Mouse (Mus musculus) neural tube, embryonic 11.5 days (tissue): ENCODE results near the gene Anxa4. TPM values are rescaled to one million over a fixed set of nuclear protein-coding genes. Genes with fewer than 3 reads are reported as not detected.
A peak's percentile ranks its signal among the peaks of the same experiment; 100 is the strongest.

Experiments
- ATAC-seq: fragments of 200-750 bp; cut with Nextera tagmentation; 2 replicates; pipeline ENCODE4 v1.8.0; 2017; ENCODE audit warnings: moderate number of reproducible peaks, mild to moderate bottlenecking, moderate TSS enrichment, moderate library complexity; ENCODE audit not compliant: insufficient read depth, low FRiP score, low TSS enrichment
- DNase-seq: peaks from one replicate; pipeline ENCODE4 v3.0.0-alpha.2; 2015; ENCODE audit warnings: low spot score
- H3K27ac ChIP-seq: fragments of 300-500 bp; sonication (generic); 2 replicates; pipeline ENCODE4 v1.5.1; 2014; ENCODE audit warnings: low read depth, mild to moderate bottlenecking, low read length
- H3K27me3 ChIP-seq: fragments of 300-500 bp; sonication (generic); 2 replicates; pipeline ENCODE4 v1.6.1; 2014; ENCODE audit warnings: mild to moderate bottlenecking, low read length, mixed read lengths; ENCODE audit not compliant: control insufficient read depth, insufficient read depth
- H3K36me3 ChIP-seq: fragments of 300-500 bp; sonication (generic); 2 replicates; pipeline ENCODE4 v1.6.1; 2014; ENCODE audit warnings: mild to moderate bottlenecking, low read length, moderate library complexity, mixed read lengths; ENCODE audit not compliant: control insufficient read depth, insufficient read depth
- H3K4me1 ChIP-seq: fragments of 300-500 bp; sonication (generic); 2 replicates; pipeline ENCODE4 v1.6.1; 2014; ENCODE audit warnings: low read length, mixed read lengths; ENCODE audit not compliant: control insufficient read depth, insufficient read depth
- H3K4me2 ChIP-seq: fragments of 300-500 bp; sonication (generic); 2 replicates; pipeline ENCODE4 v1.6.1; 2014; ENCODE audit warnings: low read depth, mild to moderate bottlenecking, moderate library complexity
- H3K4me3 ChIP-seq: fragments of 300-500 bp; sonication (generic); 2 replicates; pipeline ENCODE4 v1.5.1; 2014; ENCODE audit warnings: low read depth, low read length
- H3K9ac ChIP-seq: fragments of 300-500 bp; sonication (generic); 2 replicates; pipeline ENCODE4 v1.6.1; 2014; ENCODE audit warnings: mild to moderate bottlenecking, low read length
- H3K9me3 ChIP-seq: fragments of 300-500 bp; sonication (generic); 2 replicates; pipeline ENCODE4 v1.6.1; 2016; ENCODE audit warnings: low read length; ENCODE audit not compliant: control insufficient read depth
- WGBS: fragments of 180-500 bp; shearing (Covaris S2); extraction: QIAGEN DNeasy Blood & Tissue Kit; methylation state at CpG from one replicate; pipeline ENCODE4 v1.1.7; 2014; 5-methylcytosine and 5-hydroxymethylcytosine counted together
- polyA plus RNA-seq: library from polyadenylated mRNA; unstranded; fragments of >200 nt; fragmentation: Nextera tagmentation; extraction: Ambion mirVana; gene quantifications from 2 replicates; pipeline ENCODE4 v1.2.1, GENCODE M21; 2014

The Anxa4 gene
- polyA plus RNA-seq, 1 experiment from 2014 or later: 6.9 TPM

DNA sequence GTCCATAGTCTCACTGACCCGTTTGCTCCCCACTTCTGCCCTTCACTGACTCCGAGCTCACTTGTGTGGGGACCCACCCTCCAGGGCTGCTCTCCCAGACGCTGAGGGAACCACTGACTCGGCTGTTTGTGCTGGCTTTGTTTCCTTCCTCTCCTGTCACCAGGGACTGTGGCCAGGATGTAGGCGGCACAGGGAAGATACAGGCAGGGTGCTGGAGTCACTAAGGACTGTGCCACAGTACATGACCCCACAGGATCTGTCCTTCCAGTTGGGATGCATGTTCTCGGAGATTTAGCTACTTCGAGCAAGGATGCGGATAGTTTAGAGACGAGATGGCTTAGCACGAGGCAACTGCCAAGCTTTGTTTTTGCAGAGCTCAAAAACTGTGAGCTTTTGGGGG lies 30.4 kb upstream of the Anxa4 start:
- Histone ChIP-seq H3K36me3 (no peaks in the 10 kb centered on the region), H3K4me2 (no peak overlapping the region), H3K27me3 (no peaks in the 10 kb centered on the region), H3K9me3 (no peaks in the 10 kb centered on the region), H3K4me3 (no peak overlapping the region), H3K4me1 (no peaks in the 10 kb centered on the region), H3K9ac (no peak overlapping the region), H3K27ac (no peak overlapping the region)
- no peak for DNase-seq
- 51% methylated on average over 10 of the region's 10 CpGs for WGBS
- no peak for ATAC-seq

- 38% methylated on average over 9 of the region's 9 CpGs for WGBS
- ATAC-seq (no peak), DNase-seq (no peak)
- Histone ChIP-seq H3K4me1 (no peaks in the 10 kb centered on the region), H3K27ac (no peak overlapping the region), H3K4me2 (no peak overlapping the region), H3K9me3 (no peaks in the 10 kb centered on the region), H3K9ac (no peak overlapping the region), H3K36me3 (no peaks in the 10 kb centered on the region), H3K27me3 (no peaks in the 10 kb centered on the region), H3K4me3 (no peak overlapping the region)
Measured at GRCm38 (mm10) chr6:86823051-86823431, 29.7 kb upstream of the Anxa4 start.

- WGBS: 4% methylated on average over 19 of the region's 19 CpGs
- Histone ChIP-seq H3K36me3 (no peaks in the 10 kb centered on the region), H3K4me3 (no peak overlapping the region), H3K27ac (no peak overlapping the region), H3K4me2 (peak overlapping the region; percentile 9), H3K9ac (no peak overlapping the region), H3K4me1 (no peaks in the 10 kb centered on the region), H3K9me3 (no peaks in the 10 kb centered on the region), H3K27me3 (no peaks in the 10 kb centered on the region)
- ATAC-seq: no peak
- no peak for DNase-seq
Measured at GRCm38 (mm10) chr6:86822285-86823050, 29.1 kb upstream of the Anxa4 start.

DNA sequence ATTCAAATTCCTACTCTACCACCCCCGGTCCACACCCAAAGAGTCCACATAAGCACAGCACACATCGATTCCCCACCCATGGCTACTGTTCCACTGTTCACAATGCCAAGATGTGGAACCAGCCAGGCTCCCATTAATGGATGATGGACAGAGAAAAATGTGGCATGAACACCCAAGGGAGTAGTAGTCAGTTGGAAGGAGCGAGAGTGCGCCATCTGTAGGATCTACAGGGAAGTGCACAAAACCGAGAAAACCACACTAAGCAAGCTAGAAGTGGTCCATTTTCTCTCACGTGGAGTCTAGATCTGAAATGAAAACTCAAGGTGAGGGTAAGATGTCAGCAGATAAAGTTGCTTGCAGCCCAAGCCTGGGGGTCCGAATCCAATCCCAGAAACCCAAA lies 27.3 kb upstream of the Anxa4 start:
- no peak overlapping the region for H3K4me3 ChIP-seq
- H3K27ac ChIP-seq: no peak overlapping the region
- H3K4me2 ChIP-seq: no peak overlapping the region
- no peaks in the 10 kb centered on the region for H3K27me3 ChIP-seq
- no peaks in the 10 kb centered on the region for H3K36me3 ChIP-seq
- no peaks in the 10 kb centered on the region for H3K4me1 ChIP-seq
- no peak overlapping the region for H3K9ac ChIP-seq
- no peak for DNase-seq
- H3K9me3 ChIP-seq: no peaks in the 10 kb centered on the region
- ATAC-seq: no peak
- 65% methylated on average over 7 of the region's 7 CpGs for WGBS

GRCm38 (mm10) chr6:86819926-86820325 lies 26.5 kb upstream of the Anxa4 start:
- Histone ChIP-seq H3K36me3 (no peaks in the 10 kb centered on the region), H3K27me3 (no peaks in the 10 kb centered on the region), H3K4me3 (no peak overlapping the region), H3K4me1 (no peaks in the 10 kb centered on the region), H3K9me3 (no peaks in the 10 kb centered on the region), H3K4me2 (no peak overlapping the region), H3K9ac (no peak overlapping the region), H3K27ac (no peak overlapping the region)
- 83% methylated on average over 5 of the region's 5 CpGs for WGBS
- DNase-seq: no peak
- ATAC-seq: no peak

GRCm38 (mm10) chr6:86818914-86819313 lies 25.5 kb upstream of the Anxa4 start:
- no peak for ATAC-seq
- WGBS: 83% methylated on average over 4 of the region's 4 CpGs

DNA sequence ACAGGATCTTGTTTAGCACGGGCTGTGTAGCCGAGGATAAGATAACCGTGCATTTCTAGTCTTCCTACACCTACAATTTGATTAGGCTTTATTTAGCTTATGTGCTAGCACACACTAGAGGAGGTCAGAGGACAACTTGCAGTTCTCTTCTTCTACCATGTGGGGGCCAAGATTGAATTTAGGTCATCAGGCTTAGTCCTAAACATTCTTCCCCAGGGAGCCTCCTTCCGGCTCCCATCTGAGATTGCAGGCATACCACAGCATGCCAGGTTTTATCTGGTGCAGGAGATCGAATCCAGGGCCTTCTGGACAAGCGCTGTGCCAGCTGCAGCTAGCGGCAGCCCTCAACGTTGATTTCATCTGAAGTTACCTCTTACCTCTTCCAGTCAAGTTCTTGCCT lies 23.2 kb upstream of the Anxa4 start:
- no peak for ATAC-seq

More at GRCm38 (mm10) chr6:86818914-86819313, 25.5 kb upstream of the Anxa4 start:
- H3K27me3 ChIP-seq: no peaks in the 10 kb centered on the region
- DNase-seq: no peak
- H3K4me2 ChIP-seq: no peak overlapping the region
- H3K9ac ChIP-seq: no peak overlapping the region
- no peaks in the 10 kb centered on the region for H3K4me1 ChIP-seq
- no peak overlapping the region for H3K27ac ChIP-seq
- no peak overlapping the region for H3K4me3 ChIP-seq
- H3K9me3 ChIP-seq: no peaks in the 10 kb centered on the region
- H3K36me3 ChIP-seq: no peaks in the 10 kb centered on the region

GRCm38 (mm10) chr6:86815436-86815835 lies 22.1 kb upstream of the Anxa4 start:
- DNase-seq: peak; percentile 29

More for the DNA sequence above, 23.2 kb upstream of the Anxa4 start:
- no peak overlapping the region for H3K4me3 ChIP-seq
- no peak overlapping the region for H3K27ac ChIP-seq
- no peaks in the 10 kb centered on the region for H3K36me3 ChIP-seq
- H3K9ac ChIP-seq: no peak overlapping the region
- peak; percentile 34 for DNase-seq
- H3K4me1 ChIP-seq: no peaks in the 10 kb centered on the region
- no peaks in the 10 kb centered on the region for H3K27me3 ChIP-seq
- WGBS: 32% methylated on average over 8 of the region's 8 CpGs
- H3K4me2 ChIP-seq: no peak overlapping the region
- H3K9me3 ChIP-seq: no peaks in the 10 kb centered on the region

DNA sequence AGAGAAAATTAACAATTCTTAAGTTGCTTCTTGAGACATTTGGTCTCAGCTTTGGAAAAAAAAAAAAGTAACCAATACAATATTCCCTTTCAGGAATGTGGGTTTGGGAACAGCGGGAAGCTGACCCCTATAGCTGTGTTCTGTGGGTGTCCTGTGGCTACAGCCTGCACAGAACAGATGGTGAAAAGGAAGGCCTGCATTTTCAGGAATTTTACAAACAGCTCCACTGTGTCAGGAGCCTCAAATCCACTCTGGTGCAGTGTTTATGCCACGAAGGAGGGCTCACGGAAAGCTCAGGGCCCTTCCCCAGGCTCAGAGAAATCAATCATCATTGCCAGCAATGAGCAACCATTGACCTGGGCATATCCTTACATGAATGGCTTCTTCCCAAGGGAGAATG lies 21.5 kb upstream of the Anxa4 start:
- no peak overlapping the region for H3K4me2 ChIP-seq
- no peak overlapping the region for H3K9ac ChIP-seq
- H3K27me3 ChIP-seq: no peaks in the 10 kb centered on the region
- 30% methylated on average over 3 of the region's 3 CpGs for WGBS
- H3K4me1 ChIP-seq: no peaks in the 10 kb centered on the region
- H3K9me3 ChIP-seq: no peaks in the 10 kb centered on the region
- no peak overlapping the region for H3K4me3 ChIP-seq
- ATAC-seq (no peak), DNase-seq (no peak)
- H3K27ac ChIP-seq: no peak overlapping the region
- no peaks in the 10 kb centered on the region for H3K36me3 ChIP-seq

More at GRCm38 (mm10) chr6:86815436-86815835, 22.1 kb upstream of the Anxa4 start:
- 7% methylated on average over 7 of the region's 7 CpGs for WGBS
- Histone ChIP-seq H3K4me3 (no peak overlapping the region), H3K9ac (no peak overlapping the region), H3K4me1 (no peaks in the 10 kb centered on the region), H3K9me3 (no peaks in the 10 kb centered on the region), H3K36me3 (no peaks in the 10 kb centered on the region), H3K27ac (no peak overlapping the region), H3K4me2 (no peak overlapping the region), H3K27me3 (no peaks in the 10 kb centered on the region)
- no peak for ATAC-seq
